ENCODE assay signal across 8 mouse cellular contexts in genomic region chr13:58157447-58158098, GRCm38 (mm10). TPM values are rescaled to one million over a fixed set of nuclear protein-coding genes. Genes with fewer than 3 reads are reported as not detected.
DNase-seq lines count a peak whose midpoint lies in the region.

Gene Idnk (plus strand): TSS chr13:58157649.

- DNase-seq in adrenal gland, adult (ENCODE audit: inconsistent age in 2 of 2, low spot score in 1 of 2), result peak; percentile 92 to 96
- peak; percentile 91 for DNase-seq in embryo, embryonic 10.5 days (ENCODE audit: low spot score)
- peak; percentile 91 for DNase-seq in gastrocnemius, postnatal 14 days
- peak; percentile 90 for DNase-seq in induced T-regulatory cell, adult 2 months (ENCODE audit: low read depth)
- peak; percentile 70 to 76 for DNase-seq in left cerebral cortex, adult 8-10 months (ENCODE audit: low spot score in 2 of 2)
- peak; percentile 80 to 86 for DNase-seq in right cerebral cortex, adult 2 months (ENCODE audit: low spot score in 2 of 2)
- DNase-seq in urinary bladder, postnatal 10 days (ENCODE audit: low spot score), result peak; percentile 66

- peaks cover 32% of the 10 kb centered on the region for H3K36me3 ChIP-seq in megakaryocyte, embryonic 14.5 days (replicated peaks; ENCODE audit: low read length)

- peaks cover 19% of the 10 kb centered on the region for H3K4me1 ChIP-seq in megakaryocyte, embryonic 14.5 days

- H3K9me3 ChIP-seq in megakaryocyte, embryonic 14.5 days, result peaks cover 13% of the 10 kb centered on the region

- intact Hi-C loops in gastrocnemius, postnatal 14 days (cut with DNase I; ENCODE audit: low total_unique reads), result loop anchor here (2.0 to 10.0 kb wide), 2 partner anchors 81 to 227 kb away; partner anchors contain the start of gene 2210016F16Rik

- H3K27me3 ChIP-seq in megakaryocyte, embryonic 14.5 days (replicated peaks), result no peaks in the 10 kb centered on the region

- peak within 1 kb of the TSS; percentile 100 for H3K4me3 ChIP-seq in megakaryocyte, embryonic 14.5 days (replicated peaks)

RNA-seq across cellular contexts. Expression of gene Idnk, which starts in this region (rescaled TPM):
- total RNA-seq in gastrocnemius, postnatal 14 days (2021), result 10 to 100 TPM in 1 of 2 experiments, 1 to 10 TPM in 1; 9.0 to 10.2 TPM
- 10 to 100 TPM; 25.9 to 29.9 (median 28.5) TPM for total RNA-seq in left cerebral cortex, adult 8-10 months (2022)
- 3.4 and 15.6 TPM in 2 replicates for polyA plus RNA-seq in megakaryocyte, embryonic 14.5 days (2012; ENCODE audit: insufficient read depth, low replicate concordance)

Comparison
In these comparisons a context has a peak if more than half of its experiments do, and no peak if none do; other contexts are left out.
1. Peak in every context shown above with its lines: DNase-seq and H3K4me3 ChIP-seq.